Mouse (Mus musculus) skeletal muscle tissue, postnatal 0 days (tissue): Measurements from ENCODE around the gene Ifi211. TPM values are rescaled to one million over a fixed set of nuclear protein-coding genes. Genes with fewer than 3 reads are reported as not detected.

Source experiments
- polyA plus RNA-seq: library from polyadenylated mRNA; unstranded; fragments of >200 nt; fragmentation: Nextera tagmentation; extraction: Ambion mirVana; gene quantifications from 2 replicates; pipeline ENCODE4 v1.2.1, GENCODE M21; 2015

The Ifi211 gene
- polyA plus RNA-seq = 1.8 and 3.7 TPM in 2 replicates

DNA sequence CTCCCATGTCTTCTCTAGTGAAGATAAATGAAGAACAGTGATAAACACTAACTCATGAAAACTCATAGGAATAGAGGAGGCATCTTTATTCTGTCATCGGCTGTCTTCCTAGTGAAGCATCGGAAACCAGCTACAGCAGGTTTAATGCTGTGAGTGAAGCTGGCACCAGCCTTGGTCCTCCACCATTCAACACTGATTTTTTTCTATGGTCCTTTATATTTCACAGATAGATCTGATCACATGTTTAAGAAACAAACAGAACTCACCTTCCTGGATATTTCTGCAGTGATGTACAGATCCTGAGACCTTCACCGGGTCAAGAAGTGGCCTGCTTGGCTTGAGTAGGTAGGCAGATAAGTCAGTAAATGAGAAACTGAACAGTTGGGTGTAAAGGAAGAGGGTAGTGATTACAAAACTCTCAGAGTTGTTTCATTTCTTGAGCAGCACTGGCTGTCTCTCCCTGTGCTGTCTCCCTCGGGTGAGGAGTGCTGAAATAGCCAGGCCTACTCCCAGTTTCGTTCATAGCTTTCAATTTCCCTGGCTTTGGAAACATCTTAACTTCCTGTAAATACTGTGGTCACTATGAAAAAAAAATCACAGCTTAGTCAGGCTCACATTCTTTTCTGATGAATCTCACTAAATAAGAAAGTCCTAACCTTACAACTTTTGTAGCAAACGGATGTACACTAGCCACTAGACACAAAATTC, at the start of gene Ifi211:
TSS of gene Ifi211 (minus strand) at position 499 of the 708 bp plus-strand sequence.

DNA sequence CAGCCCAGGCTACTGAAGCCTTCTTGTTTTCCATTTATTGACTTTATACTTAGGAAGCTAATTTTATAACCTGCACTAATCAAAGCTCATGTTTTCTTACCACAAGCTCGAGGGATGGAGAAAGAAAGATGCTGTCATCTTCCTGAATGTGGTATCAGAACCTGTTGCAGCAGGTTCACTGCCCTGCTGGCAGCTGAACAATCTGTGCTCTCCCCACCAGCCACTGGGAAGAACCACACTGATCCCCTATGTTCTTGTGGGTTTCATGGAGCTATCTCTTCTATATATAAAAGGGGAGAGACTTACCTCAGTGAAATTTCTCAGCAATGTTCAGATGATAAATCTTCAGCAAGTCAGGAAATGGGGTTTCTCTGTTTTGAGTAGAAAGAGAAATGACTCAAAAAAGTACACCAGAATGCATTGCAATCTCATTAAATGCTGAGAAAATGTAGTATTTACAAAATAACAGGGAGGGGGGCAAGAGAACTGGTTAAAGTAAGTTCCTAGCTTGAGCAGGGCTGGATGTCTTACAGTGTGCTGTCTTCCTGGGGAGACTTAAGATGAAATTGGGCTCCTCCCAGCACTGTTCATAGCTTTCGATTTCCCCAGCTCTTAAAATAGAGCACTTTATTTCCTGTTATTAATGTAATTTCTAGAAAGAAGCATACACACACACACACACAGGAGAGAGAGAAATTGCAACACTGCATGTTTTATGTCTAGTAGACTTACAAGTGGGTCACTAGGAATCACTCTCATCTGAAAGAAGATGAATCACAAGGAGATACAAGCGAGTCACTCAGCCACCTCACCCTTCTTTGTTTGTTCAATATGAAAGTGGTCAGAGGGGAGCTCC, 29.3 kb upstream of the Ifi211 start, which contains the start of the genes Mndal and Ifi203:
TSS of gene Mndal (minus strand) at position 568 of the 856 bp plus-strand sequence.
TSS of gene Ifi203 (minus strand) at position 749 of the 856 bp plus-strand sequence.

Other genes starting within 250 kb of the Ifi211 start
- gene Ifi208, start 239.4 kb downstream of the Ifi211 start, polyA plus RNA-seq = not detected in 2 replicates
- 1.5 and 2.1 TPM in 2 replicates for gene Ifi207, start 171.3 kb downstream of the Ifi211 start, polyA plus RNA-seq
- gene Ifi204, start 146.1 kb downstream of the Ifi211 start, polyA plus RNA-seq = 3.9 and 6.3 TPM in 2 replicates
- gene Mndal, start 29.4 kb upstream of the Ifi211 start, polyA plus RNA-seq = 5.9 and 10.4 TPM in 2 replicates
- 4.5 and 5.0 TPM in 2 replicates for gene Ifi203, start 29.6 kb upstream of the Ifi211 start, polyA plus RNA-seq
- gene Ifi202b, start 69.7 kb upstream of the Ifi211 start, polyA plus RNA-seq = 0.32 TPM in 1 of 2 replicates, not detected in the other
- 0.53 and 1.0 TPM in 2 replicates for gene Ifi205, start 118.8 kb upstream of the Ifi211 start, polyA plus RNA-seq
- gene Olfr433, start 127.7 kb upstream of the Ifi211 start, polyA plus RNA-seq = not detected in 2 replicates
- not detected in 2 replicates for gene Olfr432, start 136.2 kb upstream of the Ifi211 start, polyA plus RNA-seq
- gene Olfr430, start 153.6 kb upstream of the Ifi211 start, polyA plus RNA-seq = not detected in 2 replicates
- not detected in 2 replicates for gene Olfr429, start 171.3 kb upstream of the Ifi211 start, polyA plus RNA-seq
- gene Olfr427, start 183.8 kb upstream of the Ifi211 start, polyA plus RNA-seq = not detected in 2 replicates
- not detected in 2 replicates for gene Olfr231, start 208.1 kb upstream of the Ifi211 start, polyA plus RNA-seq
- gene Olfr424, start 218.5 kb upstream of the Ifi211 start, polyA plus RNA-seq = not detected in 2 replicates
- gene Olfr420, start 242.6 kb upstream of the Ifi211 start, polyA plus RNA-seq = not detected in 2 replicates